Mouse (Mus musculus) CH12.LX (cell line): ENCODE measurements at regions not wholly inside any gene's neighbourhood (a gene's known extent, or its start where the extent isn't known, plus 50 kb on each side); places are given as distances from the start of the nearest gene placed in this dataset.

Experiments used
- DNase-seq: peaks from one replicate; pipeline ENCODE4 v3.0.0-alpha.2; 2013; ENCODE audit errors: extremely low read depth
- H3K27ac ChIP-seq: 2 replicates; pipeline ENCODE4 v1.5.1; 2012; ENCODE audit warnings: low read depth, mild to moderate bottlenecking, control low read depth, moderate library complexity; ENCODE audit not compliant: insufficient read depth
- H3K27me3 ChIP-seq: replicated peaks from 2 replicates; pipeline ENCODE3; 2012; ENCODE audit warnings: inconsistent platforms
- H3K36me3 ChIP-seq, 2 experiments: replicated peaks in 1 of 2; 2 replicates each; pipeline versions ENCODE3 to v1.6.1; 2012; ENCODE audit warnings: inconsistent platforms in 1 of 2, low read length in 1 of 2, mild to moderate bottlenecking in 1 of 2, mixed read lengths in 1 of 2, moderate library complexity in 1 of 2; ENCODE audit not compliant: control insufficient read depth in 1 of 2, insufficient read depth in 1 of 2
- H3K4me1 ChIP-seq, 2 experiments: 2 replicates each; pipeline ENCODE4 v1.6.1; 2012; ENCODE audit warnings: inconsistent platforms in 1 of 2, moderate library complexity in 1 of 2; ENCODE audit not compliant: insufficient read depth in 2 of 2, control insufficient read depth in 1 of 2
- H3K4me2 ChIP-seq: 2 replicates; pipeline ENCODE4 v1.6.1; 2012; ENCODE audit warnings: low read depth, mild to moderate bottlenecking, control low read depth; ENCODE audit not compliant: poor library complexity, insufficient read depth, severe bottlenecking
- H3K4me3 ChIP-seq, 3 experiments: fragments of 150-350 bp in 1 of 3; sonication (generic) in 1 of 3; replicated peaks in 1 of 3; 2 replicates each; pipeline versions ENCODE3 to v1.5.1; 2011 to 2012; ENCODE audit warnings: low read depth in 2 of 3, low read length in 2 of 3, mild to moderate bottlenecking in 2 of 3, moderate library complexity in 2 of 3, control low read depth in 1 of 3, improper control_type of control experiment in 1 of 3, inconsistent platforms in 1 of 3, mixed read lengths in 1 of 3; ENCODE audit not compliant: poor library complexity in 1 of 3
- H3K79me2 ChIP-seq: replicated peaks from 2 replicates; pipeline ENCODE4 v1.6.1; 2012; ENCODE audit warnings: mild to moderate bottlenecking, moderate library complexity; ENCODE audit not compliant: control insufficient read depth, poor library complexity, insufficient read depth, severe bottlenecking; ENCODE audit errors: extremely low read depth
- H3K9ac ChIP-seq: 2 replicates; pipeline ENCODE4 v1.6.1; 2012; ENCODE audit warnings: low read depth, mild to moderate bottlenecking, control low read depth, moderate library complexity; ENCODE audit not compliant: insufficient read depth
- H3K9me3 ChIP-seq: replicated peaks from 2 replicates; pipeline ENCODE3; 2012; ENCODE audit warnings: low read length, inconsistent platforms, mixed read lengths
- BHLHE40 ChIP-seq: IDR thresholded peaks from 2 replicates; pipeline ENCODE4 v1.6.1; 2011; ENCODE audit warnings: mild to moderate bottlenecking, low read depth, low read length, improper control_type of control experiment
- CHD2 ChIP-seq: IDR thresholded peaks from 2 replicates; pipeline ENCODE4 v1.6.1; 2011; ENCODE audit warnings: low read length, improper control_type of control experiment
- E2F4 ChIP-seq: IDR thresholded peaks from 2 replicates; pipeline ENCODE4 v1.6.1; 2011; ENCODE audit warnings: low read depth, low read length, improper control_type of control experiment; ENCODE audit not compliant: insufficient replicate concordance
- ETS1 ChIP-seq: conservative IDR thresholded peaks from 2 replicates; pipeline ENCODE4 v1.6.1; 2012; ENCODE audit warnings: low read depth, mild to moderate bottlenecking, inconsistent platforms, low read length, improper control_type of control experiment, moderate library complexity
- GABPA ChIP-seq: IDR thresholded peaks from 2 replicates; pipeline ENCODE4 v1.6.1; 2012; ENCODE audit warnings: low read depth, low read length, improper control_type of control experiment, inconsistent platforms; ENCODE audit not compliant: insufficient replicate concordance
- HCFC1 ChIP-seq: IDR thresholded peaks from 2 replicates; pipeline ENCODE4 v1.6.1; 2012; ENCODE audit warnings: low read depth, mild to moderate bottlenecking, inconsistent platforms, low read length, improper control_type of control experiment
- IRF4 ChIP-seq: IDR thresholded peaks from 2 replicates; pipeline ENCODE4 v1.6.1; 2014; ENCODE audit warnings: low read depth, mild to moderate bottlenecking, inconsistent platforms, low read length, improper control_type of control experiment
- JUN ChIP-seq: IDR thresholded peaks from 2 replicates; pipeline ENCODE4 v1.6.1; 2011; ENCODE audit warnings: low read depth, mild to moderate bottlenecking, low read length, improper control_type of control experiment, moderate library complexity; ENCODE audit not compliant: insufficient read depth
- JUND ChIP-seq: conservative IDR thresholded peaks from 2 replicates; pipeline ENCODE4 v1.6.1; 2011; ENCODE audit warnings: low read depth, low read length, improper control_type of control experiment
- KAT2A ChIP-seq: IDR thresholded peaks from 2 replicates; pipeline ENCODE4 v1.6.1; 2012; ENCODE audit warnings: low read length, improper control_type of control experiment, inconsistent platforms; ENCODE audit not compliant: insufficient replicate concordance
- MAX ChIP-seq: IDR thresholded peaks from 2 replicates; pipeline ENCODE4 v1.6.1; 2011; ENCODE audit warnings: low read length, improper control_type of control experiment
- MAZ ChIP-seq: IDR thresholded peaks from 2 replicates; pipeline ENCODE4 v1.6.1; 2012; ENCODE audit warnings: low read depth, mild to moderate bottlenecking, inconsistent platforms, low read length, improper control_type of control experiment, moderate library complexity
- MEF2A ChIP-seq: IDR thresholded peaks from 2 replicates; pipeline ENCODE4 v1.6.1; 2014; ENCODE audit warnings: low read depth, mild to moderate bottlenecking, inconsistent platforms, low read length, improper control_type of control experiment, borderline replicate concordance
- MXI1 ChIP-seq: IDR thresholded peaks from 2 replicates; pipeline ENCODE4 v1.6.1; 2011; ENCODE audit warnings: mild to moderate bottlenecking, low read depth, low read length, improper control_type of control experiment
- NELFE ChIP-seq: IDR thresholded peaks from 2 replicates; pipeline ENCODE4 v1.6.1; 2011; ENCODE audit warnings: low read depth, low read length, improper control_type of control experiment
- NRF1 ChIP-seq: IDR thresholded peaks from 2 replicates; pipeline ENCODE4 v1.6.1; 2014; ENCODE audit warnings: low read depth, mild to moderate bottlenecking, inconsistent platforms, low read length, improper control_type of control experiment, moderate library complexity
- POLR2AphosphoS2 ChIP-seq: IDR thresholded peaks from 2 replicates; pipeline ENCODE4 v1.6.1; 2011; ENCODE audit warnings: low read depth, low read length, improper control_type of control experiment
- RAD21 ChIP-seq: IDR thresholded peaks from 2 replicates; pipeline ENCODE4 v1.6.1; 2011; ENCODE audit warnings: low read depth, mild to moderate bottlenecking, low read length, improper control_type of control experiment, moderate library complexity
- RCOR1 ChIP-seq: conservative IDR thresholded peaks from 2 replicates; pipeline ENCODE4 v1.6.1; 2012; ENCODE audit warnings: low read depth, mild to moderate bottlenecking, inconsistent platforms, low read length, improper control_type of control experiment
- SIN3A ChIP-seq: IDR thresholded peaks from 2 replicates; pipeline ENCODE4 v1.6.1; 2012; ENCODE audit warnings: low read length, improper control_type of control experiment, inconsistent platforms
- SMC3 ChIP-seq: IDR thresholded peaks from 2 replicates; pipeline ENCODE4 v1.6.1; 2011; ENCODE audit warnings: low read depth, low read length, improper control_type of control experiment
- TBP ChIP-seq: conservative IDR thresholded peaks from 2 replicates; pipeline ENCODE4 v1.6.1; 2011; ENCODE audit warnings: low read depth, low read length, improper control_type of control experiment
- TCF12 ChIP-seq: IDR thresholded peaks from 2 replicates; pipeline ENCODE4 v1.6.1; 2014; ENCODE audit warnings: low read depth, mild to moderate bottlenecking, inconsistent platforms, low read length, improper control_type of control experiment
- ZC3H11A ChIP-seq: IDR thresholded peaks from 2 replicates; pipeline ENCODE4 v1.6.1; 2012; ENCODE audit warnings: low read depth, mild to moderate bottlenecking, inconsistent platforms, low read length, improper control_type of control experiment
- ZKSCAN1 ChIP-seq: IDR thresholded peaks from 2 replicates; pipeline ENCODE4 v1.6.1; 2012; ENCODE audit warnings: low read depth, inconsistent platforms, low read length, improper control_type of control experiment, borderline replicate concordance
- ZMIZ1 ChIP-seq: IDR thresholded peaks from 2 replicates; pipeline ENCODE4 v1.6.1; 2012; ENCODE audit warnings: low read depth, mild to moderate bottlenecking, inconsistent platforms, low read length, improper control_type of control experiment
- ZNF384 ChIP-seq: IDR thresholded peaks from 2 replicates; pipeline ENCODE4 v1.6.1; 2012; ENCODE audit warnings: low read depth, low read length, improper control_type of control experiment, inconsistent platforms
- dilution Hi-C: fragments of 300-500 bp; cut with MboI; formaldehyde crosslinking; loops from 2 replicates; pipeline ENCODE4 v1.14.3; 2020; ENCODE audit warnings: low sequenced_read_pairs; ENCODE audit not compliant: extremely low pct_unique_long_range_greater_than_20kb, extremely low pct_ligation_motif_present
- in situ Hi-C: fragments of 300-500 bp; cut with MboI; formaldehyde crosslinking; loops from 3 replicates; pipeline ENCODE4 v1.14.3; 2019; ENCODE audit warnings: low sequenced_read_pairs, low pct_ligation_motif_present, low pct_unique_long_range_greater_than_20kb, mixed read lengths

GRCm38 (mm10) chr13:32553136-32553535 lies 214.6 kb upstream of the Gmds start:
- Histone ChIP-seq H3K27me3 (no peaks in the 10 kb centered on the region), H3K9me3 (no peaks in the 10 kb centered on the region), H3K36me3 (no peaks in the 10 kb centered on the region), H3K4me2 (no peak overlapping the region), H3K4me3 (no peak overlapping the region), H3K79me2 (no peaks in the 10 kb centered on the region), H3K4me1 (no peaks in the 10 kb centered on the region), H3K27ac (no peak overlapping the region), H3K9ac (no peak overlapping the region)
- in situ Hi-C loops (no loop called here), dilution Hi-C loops (no loop called here)
- TF ChIP-seq MAZ (no peak), JUND (no peak), KAT2A (no peak), BHLHE40 (no peak), RCOR1 (no peak), NRF1 (no peak), POLR2AphosphoS2 (no peak), ZC3H11A (no peak), ETS1 (no peak)
- DNase-seq: no peak

GRCm38 (mm10) chr13:32550113-32550512 lies 211.6 kb upstream of the Gmds start:
- dilution Hi-C loops: no loop called here
- H3K4me3 ChIP-seq: no peak overlapping the region
- DNase-seq: no peak
- no peaks in the 10 kb centered on the region for H3K9me3 ChIP-seq
- no peak overlapping the region for H3K27ac ChIP-seq
- no peak for TF ChIP-seq CHD2
- no peak for TF ChIP-seq IRF4
- TF ChIP-seq POLR2AphosphoS2: no peak
- TF ChIP-seq TBP: no peak
- no peak for TF ChIP-seq TCF12
- TF ChIP-seq JUN: no peak
- TF ChIP-seq E2F4: no peak
- no peak overlapping the region for H3K4me2 ChIP-seq
- H3K9ac ChIP-seq: no peak overlapping the region
- H3K79me2 ChIP-seq: no peaks in the 10 kb centered on the region
- no peaks in the 10 kb centered on the region for H3K27me3 ChIP-seq
- in situ Hi-C loops: no loop called here
- H3K4me1 ChIP-seq: peaks cover under 1 to 18% of the 10 kb centered on the region in 2 experiments; a peak in 3 of 4 replicates
- H3K36me3 ChIP-seq: no peaks in the 10 kb centered on the region

GRCm38 (mm10) chr13:32547126-32547525 lies 208.6 kb upstream of the Gmds start:
- in situ Hi-C loops (no loop called here), dilution Hi-C loops (no loop called here)
- H3K4me1 ChIP-seq: peaks cover 2 to 37% of the 10 kb centered on the region in 2 experiments; a peak in 3 of 4 replicates
- H3K9me3 ChIP-seq: no peaks in the 10 kb centered on the region
- H3K36me3 ChIP-seq: no peaks in the 10 kb centered on the region
- DNase-seq: no peak
- H3K79me2 ChIP-seq: no peaks in the 10 kb centered on the region
- no peak overlapping the region for H3K9ac ChIP-seq
- no peak overlapping the region for H3K4me3 ChIP-seq
- H3K4me2 ChIP-seq: no peak overlapping the region
- no peak overlapping the region for H3K27ac ChIP-seq
- no peaks in the 10 kb centered on the region for H3K27me3 ChIP-seq
- no peak for TF ChIP-seq GABPA
- TF ChIP-seq MXI1: no peak
- no peak for TF ChIP-seq SMC3
- no peak for TF ChIP-seq MAX
- TF ChIP-seq MAZ: no peak
- no peak for TF ChIP-seq HCFC1
- no peak for TF ChIP-seq BHLHE40
- TF ChIP-seq TCF12: no peak
- no peak for TF ChIP-seq SIN3A
- TF ChIP-seq ZNF384: no peak
- TF ChIP-seq ZMIZ1: no peak
- no peak for TF ChIP-seq NELFE
- no peak for TF ChIP-seq RAD21
- TF ChIP-seq MEF2A: no peak
- TF ChIP-seq JUND: no peak
- no peak for TF ChIP-seq ZKSCAN1
